9 mouse cellular contexts compared by ENCODE assay signal in the genomic region with DNA sequence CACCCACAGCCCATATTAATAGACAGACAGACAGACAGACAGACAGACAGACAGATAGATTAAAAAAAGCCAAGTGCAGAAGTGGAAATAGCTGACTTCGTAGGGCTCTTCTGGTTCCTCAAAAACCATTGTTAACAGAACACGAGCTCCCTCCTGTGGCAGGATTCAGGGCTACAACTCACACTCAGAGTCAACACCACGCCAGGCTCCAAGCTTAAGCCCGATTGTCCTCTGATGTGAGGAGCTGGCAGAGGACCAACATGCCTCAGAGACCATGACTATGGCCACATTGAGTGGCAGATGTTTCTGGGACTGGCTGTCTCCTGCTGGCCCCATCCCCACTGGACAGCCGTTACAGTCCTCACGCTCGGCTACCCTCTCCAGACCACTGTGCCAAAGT. TPM values are rescaled to one million over a fixed set of nuclear protein-coding genes. Genes with fewer than 3 reads are reported as not detected.
DNase-seq lines count a peak whose midpoint lies in the region; ATAC-seq and TF ChIP-seq lines count a peak whose summit lies in the region.
"Had no signal": no experiment of that assay in that cellular context is flagged by ENCODE, and none has a peak within 500 bp of the region (broad histone marks: within the 10 kb centered on the region; RNA-seq: fewer than 3 reads in every experiment).

No protein-coding gene starts in this region.

- DNase-seq in midbrain, embryonic 10.5 days (ENCODE audit: low spot score), result peak; percentile 74
- peak; percentile 35 for DNase-seq in adipocyte (ENCODE audit: low spot score)
- DNase-seq in heart, postnatal 36 days, result peak; percentile 25 to 58
- peak; percentile 88 to 93 for DNase-seq in left cerebral cortex, adult 18-20 months (ENCODE audit: low spot score in 2 of 2)
- DNase-seq in urinary bladder, postnatal 10 days (ENCODE audit: low spot score), result no peak

- no peak for ATAC-seq in midbrain, embryonic 16.5 days
- peak; percentile 73 for ATAC-seq in common myeloid progenitor, adult 5-6 weeks (replicated peaks; ENCODE audit: low read depth, poor library complexity, severe bottlenecking)

- no peak for TF ChIP-seq POLR2A in olfactory bulb, adult 2 months (IDR thresholded peaks at IDR 0.05; ENCODE audit: insufficient read depth, low read depth, low read length)

- H3K4me2 ChIP-seq in midbrain, embryonic 16.5 days (ENCODE audit: low read length), result no peak overlapping the region

- H3K27me3 ChIP-seq in midbrain, embryonic 10.5 days (ENCODE audit: low read depth, poor library complexity, severe bottlenecking), result peaks cover 95% of the 10 kb centered on the region
- no peaks in the 10 kb centered on the region; the same call in 1 of the 2 replicates for H3K27me3 ChIP-seq in midbrain, embryonic 16.5 days (ENCODE audit: control insufficient read depth, insufficient read depth, low read depth, low read length)

- H3K4me3 ChIP-seq in midbrain, embryonic 10.5 days, result no peak overlapping the region
- H3K4me3 ChIP-seq in midbrain, embryonic 16.5 days (ENCODE audit: low read depth, low read length), result no peak overlapping the region
- H3K4me3 ChIP-seq in olfactory bulb, adult 2 months (ENCODE audit: insufficient read depth, low read depth, low read length), result no peak overlapping the region

- intact Hi-C loops in heart, postnatal 36 days (cut with DNase I), result loop anchor here (5.0 kb wide), 2 partner anchors 95 to 540 kb away; partner anchors contain the start of gene Pnpla3

- no peak overlapping the region for H3K27ac ChIP-seq in midbrain, embryonic 10.5 days (replicated peaks)
- no peak overlapping the region for H3K27ac ChIP-seq in midbrain, embryonic 16.5 days (ENCODE audit: low read length)
- H3K27ac ChIP-seq in olfactory bulb, adult 2 months (ENCODE audit: insufficient read depth, low read depth, low read length), result no peak overlapping the region

- H3K9ac ChIP-seq in midbrain, embryonic 16.5 days (ENCODE audit: low read depth, low read length), result no peak overlapping the region

- peak; percentile 42; the same call in 1 of the 2 replicates for TF ChIP-seq CTCF in olfactory bulb, adult 2 months (IDR thresholded peaks at IDR 0.05; ENCODE audit: insufficient read depth, low read depth, low read length)

- H3K4me1 ChIP-seq in midbrain, embryonic 10.5 days, result peaks cover 49% of the 10 kb centered on the region
- H3K4me1 ChIP-seq in midbrain, embryonic 16.5 days (ENCODE audit: control insufficient read depth, insufficient read depth, low read length), result peaks cover 16% of the 10 kb centered on the region; the same call in 1 of the 2 replicates
- peaks cover 36% of the 10 kb centered on the region for H3K4me1 ChIP-seq in olfactory bulb, adult 2 months (ENCODE audit: control insufficient read depth, insufficient read depth, low read length)

- no peaks in the 10 kb centered on the region for H3K9me3 ChIP-seq in midbrain, embryonic 10.5 days (replicated peaks)
- H3K9me3 ChIP-seq in midbrain, embryonic 16.5 days (replicated peaks; ENCODE audit: control insufficient read depth, low read length, poor library complexity, severe bottlenecking), result no peaks in the 10 kb centered on the region

- WGBS in midbrain, embryonic 10.5 days, result 31% methylated on average over 7 of the region's 7 CpGs
- WGBS in midbrain, embryonic 16.5 days, result 29% methylated on average over 7 of the region's 7 CpGs
- WGBS in olfactory bulb, adult 2 months, result 13% methylated on average over 7 of the region's 7 CpGs

- H3K36me3 ChIP-seq in midbrain, embryonic 10.5 days, result no peaks in the 10 kb centered on the region
- H3K36me3 ChIP-seq in midbrain, embryonic 16.5 days (ENCODE audit: control insufficient read depth, insufficient read depth, low read length), result no peaks in the 10 kb centered on the region

RNA-seq across cellular contexts. Expression of gene Efcab6, which starts 7.0 kb away (rescaled TPM):
- 0.24 and 0.26 TPM in 2 replicates for polyA plus RNA-seq in midbrain, embryonic 10.5 days (2016; fragmentation: Nextera tagmentation; extraction: Ambion mirVana)
- 0.65 and 1.5 TPM in 2 replicates for polyA plus RNA-seq in midbrain, embryonic 16.5 days (2015; fragmentation: Nextera tagmentation; extraction: Ambion mirVana)
- total RNA-seq in common myeloid progenitor, adult 5-6 weeks (2017), result not detected in 2 replicates
- total RNA-seq in heart, postnatal 36 days (2021), result not detected
- total RNA-seq in left cerebral cortex, adult 18-20 months (2021), result 10 to 100 TPM; 12.3 to 14.1 TPM
- polyA plus RNA-seq in olfactory bulb, adult 2 months (2012; ENCODE audit: insufficient read depth, insufficient read length, low replicate concordance, missing spikeins), result not detected in 2 replicates

RNA-seq across cellular contexts. Expression of gene Sult4a1, which starts 33.3 kb away (rescaled TPM):
- polyA plus RNA-seq in midbrain, embryonic 10.5 days (2016; fragmentation: Nextera tagmentation; extraction: Ambion mirVana), result 11.2 and 14.3 TPM in 2 replicates
- 100.0 and 114 TPM in 2 replicates for polyA plus RNA-seq in midbrain, embryonic 16.5 days (2015; fragmentation: Nextera tagmentation; extraction: Ambion mirVana)
- not detected in 2 replicates for total RNA-seq in common myeloid progenitor, adult 5-6 weeks (2017)
- total RNA-seq in heart, postnatal 36 days (2021), result under 1 TPM in 1 of 2 experiments, not detected in 1; 0.39 TPM
- 100 to 1,000 TPM; 449 to 474 TPM for total RNA-seq in left cerebral cortex, adult 18-20 months (2021)
- not detected in 2 replicates for polyA plus RNA-seq in olfactory bulb, adult 2 months (2012; ENCODE audit: insufficient read depth, insufficient read length, low replicate concordance, missing spikeins)

RNA-seq across cellular contexts. Expression of gene Pnpla5, which starts 50.7 kb away (rescaled TPM):
- not detected in 2 replicates for polyA plus RNA-seq in midbrain, embryonic 10.5 days (2016; fragmentation: Nextera tagmentation; extraction: Ambion mirVana)
- polyA plus RNA-seq in midbrain, embryonic 16.5 days (2015; fragmentation: Nextera tagmentation; extraction: Ambion mirVana), result not detected in 2 replicates
- total RNA-seq in common myeloid progenitor, adult 5-6 weeks (2017), result not detected in 2 replicates
- total RNA-seq in heart, postnatal 36 days (2021), result not detected
- total RNA-seq in left cerebral cortex, adult 18-20 months (2021), result not detected
- not detected in 2 replicates for polyA plus RNA-seq in olfactory bulb, adult 2 months (2012; ENCODE audit: insufficient read depth, insufficient read length, low replicate concordance, missing spikeins)
- polyA plus RNA-seq: neural tube, embryonic 14.5 days had no signal

Comparison
In these comparisons a context has a peak if more than half of its experiments do, and no peak if none do; other contexts are left out.
1. RNA of gene Efcab6, which starts 7.0 kb away (total RNA-seq): 12.3 to 14.1 TPM in left cerebral cortex, adult 18-20 months; not detected in heart, postnatal 36 days and not detected in common myeloid progenitor, adult 5-6 weeks; every median in the first group is over 10 times any median in the second.
2. RNA of gene Sult4a1, which starts 33.3 kb away (total RNA-seq): 449 to 474 TPM in left cerebral cortex, adult 18-20 months; 0.39 TPM in heart, postnatal 36 days and not detected in common myeloid progenitor, adult 5-6 weeks; every median in the first group is over 100 times any median in the second.